In the genomic region with DNA sequence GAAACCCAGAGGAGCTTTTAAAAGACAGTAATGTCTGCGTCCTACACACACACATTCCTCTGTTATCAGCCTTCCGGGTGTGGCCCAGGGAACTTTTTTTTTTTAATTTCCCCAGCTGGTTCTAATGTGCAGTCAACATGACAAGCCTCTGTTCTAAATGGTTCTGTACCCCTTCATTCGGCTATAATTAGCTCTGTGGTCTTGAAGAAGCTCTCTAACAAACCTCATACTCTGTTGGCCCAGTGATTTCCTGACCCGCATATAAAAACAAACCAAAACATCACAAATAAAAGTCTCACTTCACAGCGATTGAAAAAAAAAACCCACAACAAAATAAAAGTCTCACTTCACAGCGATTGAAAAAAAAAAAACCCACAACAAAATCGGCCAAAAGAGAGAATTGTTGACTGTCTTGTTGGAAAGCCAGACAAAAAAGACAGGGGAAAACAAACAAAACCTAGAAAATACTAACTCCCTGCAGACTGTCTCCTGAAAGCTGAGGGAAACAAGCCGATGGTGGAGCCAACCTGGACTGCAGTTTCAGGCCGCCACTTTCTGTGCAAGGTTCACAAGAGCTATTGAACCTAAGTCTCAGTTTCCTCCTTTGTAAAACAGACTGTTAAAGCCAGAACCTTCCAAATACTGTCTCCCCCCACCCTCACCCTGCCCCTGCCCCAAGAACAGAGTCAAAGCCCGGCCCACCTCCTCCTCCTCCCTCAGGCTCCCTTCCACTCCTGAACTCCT, we compare ENCODE assay signal across 8 mouse cellular contexts. TPM values are rescaled to one million over a fixed set of nuclear protein-coding genes. Genes with fewer than 3 reads are reported as not detected.
DNase-seq lines count a peak whose midpoint lies in the region; ATAC-seq and TF ChIP-seq lines count a peak whose summit lies in the region.

No protein-coding gene starts in this region.

- no peak for ATAC-seq in neural tube, embryonic 11.5 days (ENCODE audit: insufficient read depth, low FRiP score, low TSS enrichment)
- ATAC-seq in intestine, postnatal 0 days, result no peak

- peak overlapping the region; percentile 70; the same call in 1 of the 2 replicates for H3K4me2 ChIP-seq in neural tube, embryonic 11.5 days (ENCODE audit: low read depth)
- peak overlapping the region; percentile 81 for H3K4me2 ChIP-seq in intestine, postnatal 0 days (replicated peaks; ENCODE audit: low read depth)

- peak overlapping the region; percentile 84; the same call in 1 of the 2 replicates for H3K9ac ChIP-seq in neural tube, embryonic 11.5 days (ENCODE audit: low read length)
- H3K9ac ChIP-seq in intestine, postnatal 0 days (ENCODE audit: low read depth, low read length), result peak overlapping the region; percentile 75

- H3K4me1 ChIP-seq in neural tube, embryonic 11.5 days (ENCODE audit: control insufficient read depth, insufficient read depth, low read length), result peaks cover 25% of the 10 kb centered on the region
- H3K4me1 ChIP-seq in forebrain, embryonic 10.5 days, result peaks cover 61% of the 10 kb centered on the region
- H3K4me1 ChIP-seq in intestine, postnatal 0 days (replicated peaks; ENCODE audit: control insufficient read depth, insufficient read depth, low read length), result peaks cover 46% of the 10 kb centered on the region

- H3K36me3 ChIP-seq in neural tube, embryonic 11.5 days (ENCODE audit: control insufficient read depth, insufficient read depth, low read length), result peaks cover 7% of the 10 kb centered on the region
- H3K36me3 ChIP-seq in forebrain, embryonic 10.5 days (replicated peaks), result peaks cover 39% of the 10 kb centered on the region
- H3K36me3 ChIP-seq in intestine, postnatal 0 days (ENCODE audit: control insufficient read depth, insufficient read depth), result peaks cover 19% of the 10 kb centered on the region

- TF ChIP-seq CTCF in intestine, postnatal 0 days (IDR thresholded peaks at IDR 0.05; ENCODE audit: low read depth), result no peak

- H3K4me3 ChIP-seq in neural tube, embryonic 11.5 days (ENCODE audit: low read depth, low read length), result no peak overlapping the region; the same call in 1 of the 2 replicates
- peak overlapping the region; percentile 99 for H3K4me3 ChIP-seq in forebrain, embryonic 10.5 days
- H3K4me3 ChIP-seq in intestine, postnatal 0 days (ENCODE audit: low read depth, low read length), result peak overlapping the region; percentile 90

- 83% methylated on average over 10 of the region's 10 CpGs for WGBS in neural tube, embryonic 11.5 days
- 79% methylated on average over 10 of the region's 10 CpGs for WGBS in forebrain, embryonic 10.5 days
- 32% methylated on average over 10 of the region's 10 CpGs for WGBS in intestine, postnatal 0 days

- H3K27me3 ChIP-seq in neural tube, embryonic 11.5 days (ENCODE audit: control insufficient read depth, insufficient read depth, low read length), result no peaks in the 10 kb centered on the region
- H3K27me3 ChIP-seq in forebrain, embryonic 10.5 days (ENCODE audit: poor library complexity, severe bottlenecking), result no peaks in the 10 kb centered on the region
- no peaks in the 10 kb centered on the region for H3K27me3 ChIP-seq in intestine, postnatal 0 days (replicated peaks; ENCODE audit: control insufficient read depth, insufficient read depth, low read length)

- H3K27ac ChIP-seq in neural tube, embryonic 11.5 days (ENCODE audit: low read depth, low read length), result no peak overlapping the region
- peak overlapping the region; percentile 97 for H3K27ac ChIP-seq in forebrain, embryonic 10.5 days
- peak overlapping the region; percentile 90 for H3K27ac ChIP-seq in intestine, postnatal 0 days (ENCODE audit: low read depth, low read length)

- no peak for DNase-seq in neural tube, embryonic 11.5 days (ENCODE audit: low spot score)
- no peak for DNase-seq in neural tube, embryonic 10.5 days (ENCODE audit: extremely low spot score, low spot score)
- no peak for DNase-seq in forebrain, embryonic 10.5 days (ENCODE audit: extremely low spot score, low spot score)
- DNase-seq in natural killer cell, adult 2 months (ENCODE audit: low spot score in 2 of 2), result peak; percentile 39 to 60
- DNase-seq in gastrocnemius, postnatal 25 days, result no peak
- DNase-seq in thymus, postnatal 36 days, result no peak
- DNase-seq in embryo, embryonic 10 days (ENCODE audit: low spot score), result no peak

- H3K9me3 ChIP-seq in neural tube, embryonic 11.5 days (ENCODE audit: control insufficient read depth, low read length), result no peaks in the 10 kb centered on the region
- H3K9me3 ChIP-seq in forebrain, embryonic 10.5 days, result no peaks in the 10 kb centered on the region
- H3K9me3 ChIP-seq in intestine, postnatal 0 days (ENCODE audit: control insufficient read depth), result no peaks in the 10 kb centered on the region

RNA-seq across cellular contexts. Expression of gene Kctd10, which starts 2.0 kb away (rescaled TPM):
- polyA plus RNA-seq in neural tube, embryonic 11.5 days (2014; fragmentation: Nextera tagmentation; extraction: Ambion mirVana), result 109 and 120 TPM in 2 replicates
- 87.2 and 90.2 TPM in 2 replicates for polyA plus RNA-seq in forebrain, embryonic 10.5 days (2016; fragmentation: Nextera tagmentation; extraction: Ambion mirVana)
- 112 and 118 TPM in 2 replicates for polyA plus RNA-seq in intestine, postnatal 0 days (2015; fragmentation: Nextera tagmentation; extraction: Ambion mirVana)
- 10 to 100 TPM; 18.7 to 23.6 TPM for total RNA-seq in gastrocnemius, postnatal 25 days (2021)

RNA-seq across cellular contexts. Expression of gene Ube3b, which starts 2.1 kb away (rescaled TPM):
- 57.5 and 60.5 TPM in 2 replicates for polyA plus RNA-seq in neural tube, embryonic 11.5 days (2014; fragmentation: Nextera tagmentation; extraction: Ambion mirVana)
- polyA plus RNA-seq in forebrain, embryonic 10.5 days (2016; fragmentation: Nextera tagmentation; extraction: Ambion mirVana), result 49.4 and 51.3 TPM in 2 replicates
- polyA plus RNA-seq in intestine, postnatal 0 days (2015; fragmentation: Nextera tagmentation; extraction: Ambion mirVana), result 23.0 and 24.8 TPM in 2 replicates
- 100 to 1,000 TPM; 103 to 107 TPM for total RNA-seq in gastrocnemius, postnatal 25 days (2021)

Comparison
In these comparisons a context has a peak if more than half of its experiments do, and no peak if none do; other contexts are left out.
1. DNase-seq: peak in natural killer cell, adult 2 months (2 of 2); none in neural tube, embryonic 11.5 days (single experiment), neural tube, embryonic 10.5 days (single experiment), forebrain, embryonic 10.5 days (single experiment), gastrocnemius, postnatal 25 days (single experiment), thymus, postnatal 36 days (0 of 2) and embryo, embryonic 10 days (single experiment).